Comparison of ENCODE assay signal across 20 mouse cellular contexts in genomic region chr15:83515018-83515417, GRCm38 (mm10). TPM values are rescaled to one million over a fixed set of nuclear protein-coding genes. Genes with fewer than 3 reads are reported as not detected.
A peak's percentile ranks its signal among the peaks of the same experiment; 100 is the strongest.
DNase-seq lines count a peak whose midpoint lies in the region; ATAC-seq lines count a peak whose summit lies in the region.
"Had no signal": no experiment of that assay in that cellular context is flagged by ENCODE, and none has a peak within 500 bp of the region (broad histone marks: within the 10 kb centered on the region; RNA-seq: fewer than 3 reads in every experiment).

No protein-coding gene starts in this region.

- intact Hi-C loops in left cerebral cortex, postnatal 14 days (cut with DNase I): loop anchor here (5.0 to 10.0 kb wide), 4 partner anchors 128 to 700 kb away; no protein-coding TSS in a partner anchor
- intact Hi-C loops in left cerebral cortex, postnatal 36 days (cut with DNase I): loop anchor here (5.0 to 10.0 kb wide), 2 partner anchors 303 to 360 kb away; no protein-coding TSS in a partner anchor

- H3K4me3 ChIP-seq in liver, embryonic 11.5 days (ENCODE audit: low read depth, low read length): no peak overlapping the region
- H3K4me3 ChIP-seq: embryonic facial prominence, embryonic 12.5 days; forebrain, embryonic 12.5 days; heart, adult 2 months; heart, embryonic 12.5 days; hindbrain, embryonic 10.5 days had no signal

- 0 out of 2 replicates have a peak, but pooled peaks cover 3% of the 10 kb centered on the region for H3K4me1 ChIP-seq in liver, embryonic 11.5 days (replicated peaks; ENCODE audit: control insufficient read depth, insufficient read depth, low read length)

- no peaks in the 10 kb centered on the region for H3K36me3 ChIP-seq in liver, embryonic 11.5 days (ENCODE audit: control insufficient read depth, insufficient read depth, low read length)
- H3K36me3 ChIP-seq: embryonic facial prominence, embryonic 12.5 days; forebrain, embryonic 12.5 days; heart, embryonic 12.5 days; hindbrain, embryonic 10.5 days had no signal

- 64% methylated on average over 5 of the region's 5 CpGs for WGBS in liver, embryonic 11.5 days

- no peak for ATAC-seq in liver, embryonic 11.5 days (replicated peaks; ENCODE audit: low FRiP score)
- ATAC-seq: activated CD4-positive, CD25-positive, alpha-beta regulatory T cell, adult 4 months; forebrain, embryonic 16.5 days; Patski had no signal

- no peak overlapping the region for H3K4me2 ChIP-seq in liver, embryonic 11.5 days
- H3K4me2 ChIP-seq: embryonic facial prominence, embryonic 12.5 days; forebrain, embryonic 12.5 days; heart, embryonic 12.5 days; hindbrain, embryonic 14.5 days had no signal

- DNase-seq in cerebellum, postnatal 14 days: peak; percentile 46 to 65
- no peak for DNase-seq in cerebellum, adult 11-12 months
- DNase-seq in left cerebral cortex, postnatal 14 days (ENCODE audit: low spot score in 2 of 2): peak; percentile 33 to 52
- DNase-seq in left cerebral cortex, postnatal 36 days (ENCODE audit: low spot score in 2 of 2): no peak
- peak; percentile 21 for DNase-seq in right cerebral cortex, postnatal 25 days
- no peak for DNase-seq in right cerebral cortex, postnatal 14 days
- DNase-seq in liver, embryonic 11.5 days (ENCODE audit: low spot score): no peak
- DNase-seq in spleen, postnatal 10 days (ENCODE audit: low spot score in 2 of 2): no peak
- DNase-seq: adrenal gland, postnatal 14 days; cerebellum, adult 9-10 months; gastrocnemius, postnatal 14 days; heart, adult 2 months had no signal

- no peak overlapping the region for H3K27ac ChIP-seq in liver, embryonic 11.5 days (ENCODE audit: low read depth, low read length)
- H3K27ac ChIP-seq: embryonic facial prominence, embryonic 12.5 days; forebrain, embryonic 12.5 days; heart, adult 2 months; hindbrain, embryonic 10.5 days; hindbrain, embryonic 14.5 days had no signal

- no peaks in the 10 kb centered on the region for H3K9me3 ChIP-seq in liver, embryonic 11.5 days (ENCODE audit: control insufficient read depth, low read length)
- H3K9me3 ChIP-seq: embryonic facial prominence, embryonic 12.5 days; forebrain, embryonic 12.5 days; heart, embryonic 12.5 days had no signal

- H3K9ac ChIP-seq in liver, embryonic 11.5 days (ENCODE audit: low read depth, low read length): no peak overlapping the region
- H3K9ac ChIP-seq: embryonic facial prominence, embryonic 12.5 days; forebrain, embryonic 12.5 days; heart, embryonic 12.5 days; hindbrain, embryonic 14.5 days had no signal

- H3K27me3 ChIP-seq in liver, embryonic 11.5 days (replicated peaks; ENCODE audit: control insufficient read depth, insufficient read depth, low read length): no peaks in the 10 kb centered on the region
- H3K27me3 ChIP-seq: embryonic facial prominence, embryonic 12.5 days; heart, embryonic 12.5 days; Patski had no signal

RNA-seq across cellular contexts. Expression of gene Ttll1, which starts 4.3 kb away (rescaled TPM):
- total RNA-seq in left cerebral cortex, postnatal 14 days (2021): 10 to 100 TPM; 53.9 to 56.3 TPM
- total RNA-seq in left cerebral cortex, postnatal 36 days (2021): 10 to 100 TPM; 49.7 to 52.3 TPM
- 12.6 and 14.5 TPM in 2 replicates for polyA plus RNA-seq in liver, embryonic 11.5 days (2014; fragmentation: Nextera tagmentation; extraction: Ambion mirVana)

RNA-seq across cellular contexts. Expression of gene Bik, which starts 11.6 kb away (rescaled TPM):
- total RNA-seq in left cerebral cortex, postnatal 14 days (2021): not detected
- total RNA-seq in left cerebral cortex, postnatal 36 days (2021): not detected
- polyA plus RNA-seq in liver, embryonic 11.5 days (2014; fragmentation: Nextera tagmentation; extraction: Ambion mirVana): 4.0 and 5.6 TPM in 2 replicates

RNA-seq across cellular contexts. Expression of gene Tspo, which starts 48.4 kb away (rescaled TPM):
- total RNA-seq in left cerebral cortex, postnatal 14 days (2021): 1 to 10 TPM; 2.4 to 2.8 TPM
- total RNA-seq in left cerebral cortex, postnatal 36 days (2021): 1 to 10 TPM; 4.5 to 5.7 TPM
- polyA plus RNA-seq in liver, embryonic 11.5 days (2014; fragmentation: Nextera tagmentation; extraction: Ambion mirVana): 144 and 150 TPM in 2 replicates

RNA-seq across cellular contexts. Expression of gene Mcat, which starts 48.6 kb away (rescaled TPM):
- 10 to 100 TPM; 29.0 to 31.1 TPM for total RNA-seq in left cerebral cortex, postnatal 14 days (2021)
- 10 to 100 TPM; 27.5 to 33.5 TPM for total RNA-seq in left cerebral cortex, postnatal 36 days (2021)
- polyA plus RNA-seq in liver, embryonic 11.5 days (2014; fragmentation: Nextera tagmentation; extraction: Ambion mirVana): 38.6 and 39.3 TPM in 2 replicates

RNA-seq across cellular contexts. Expression of gene Pacsin2, which starts 50.6 kb away (rescaled TPM):
- 10 to 100 TPM; 75.8 to 77.4 TPM for total RNA-seq in left cerebral cortex, postnatal 14 days (2021)
- total RNA-seq in left cerebral cortex, postnatal 36 days (2021): 100 to 1,000 TPM in 1 of 2 experiments, 10 to 100 TPM in 1; 88.9 to 102 TPM
- polyA plus RNA-seq in liver, embryonic 11.5 days (2014; fragmentation: Nextera tagmentation; extraction: Ambion mirVana): 82.9 and 89.3 TPM in 2 replicates

Comparison
In these comparisons a context has a peak if more than half of its experiments do, and no peak if none do; other contexts are left out.
1. DNase-seq: peak in cerebellum, postnatal 14 days (2 of 2), left cerebral cortex, postnatal 14 days (2 of 2) and right cerebral cortex, postnatal 25 days (single experiment); none in cerebellum, adult 11-12 months (single experiment), left cerebral cortex, postnatal 36 days (0 of 2), right cerebral cortex, postnatal 14 days (single experiment), liver, embryonic 11.5 days (single experiment) and spleen, postnatal 10 days (0 of 2).